Mouse (Mus musculus) liver, adult (tissue): ENCODE measurements around the gene Gm44503.

Experiments
- GATA4 ChIP-seq: IDR thresholded peaks from 2 replicates; pipeline ENCODE4 v1.6.1; 2014; ENCODE audit warnings: mild to moderate bottlenecking, low read length; ENCODE audit not compliant: insufficient replicate concordance

Gm44503 gene

DNA sequence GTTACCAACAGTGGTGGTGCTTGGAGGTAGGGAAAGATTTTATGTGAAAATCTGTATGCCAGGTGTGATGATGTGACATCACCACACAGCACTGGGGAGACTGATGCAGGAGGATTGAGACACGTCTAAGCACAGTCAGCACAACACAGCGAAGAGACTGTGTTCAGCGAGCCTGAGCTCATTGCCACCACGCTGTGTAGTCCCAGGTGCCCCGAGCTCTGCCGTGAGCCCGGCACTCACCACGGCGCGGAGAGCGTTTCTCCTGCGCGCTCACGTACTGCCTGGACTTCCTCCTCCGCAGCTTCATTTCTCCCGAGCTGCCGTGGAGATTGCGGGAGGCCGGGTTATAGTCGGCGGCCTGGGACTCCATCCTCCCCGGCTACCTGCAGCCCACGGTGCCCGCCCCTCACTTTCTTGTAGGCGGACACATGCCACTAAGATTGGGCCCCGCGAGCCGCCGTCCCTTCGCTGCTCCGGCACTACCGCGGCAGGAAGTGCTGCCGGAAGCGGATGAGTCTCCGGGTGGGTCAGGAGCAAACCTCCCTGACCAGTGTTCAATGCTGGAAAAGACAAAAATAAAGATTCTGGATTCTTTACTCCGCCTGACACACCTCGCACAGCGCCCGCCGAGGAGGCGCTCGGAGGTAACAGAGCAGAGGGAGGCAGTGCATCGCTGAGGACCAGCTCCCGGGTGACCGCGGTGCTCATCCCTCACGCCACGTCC, 80.7 kb downstream of the Gm44503 start:
- no peak for TF ChIP-seq GATA4

DNA sequence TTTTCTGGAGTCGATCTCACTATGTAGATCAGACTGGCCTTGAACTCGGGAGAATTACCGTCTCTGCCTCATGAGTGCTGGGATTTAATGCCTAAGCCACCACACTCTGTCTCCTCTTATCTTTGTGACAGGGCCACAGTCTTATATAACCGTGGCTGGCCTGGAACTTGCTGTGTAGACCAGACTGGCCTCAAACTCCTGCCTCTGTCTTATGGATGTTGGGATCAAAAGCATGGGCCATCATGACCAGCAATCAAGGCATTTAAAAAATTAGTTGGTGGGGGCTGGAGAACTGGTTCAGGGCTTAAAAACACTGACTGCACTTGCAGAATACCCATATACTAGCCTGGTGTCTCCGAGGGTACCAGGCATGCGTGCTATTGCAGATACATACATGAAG, 81.4 kb downstream of the Gm44503 start, which contains the start of gene Pigb:
Gene Pigb (minus strand): TSS at position 299 of the 400 bp plus-strand sequence.
- TF ChIP-seq GATA4: no peak

DNA sequence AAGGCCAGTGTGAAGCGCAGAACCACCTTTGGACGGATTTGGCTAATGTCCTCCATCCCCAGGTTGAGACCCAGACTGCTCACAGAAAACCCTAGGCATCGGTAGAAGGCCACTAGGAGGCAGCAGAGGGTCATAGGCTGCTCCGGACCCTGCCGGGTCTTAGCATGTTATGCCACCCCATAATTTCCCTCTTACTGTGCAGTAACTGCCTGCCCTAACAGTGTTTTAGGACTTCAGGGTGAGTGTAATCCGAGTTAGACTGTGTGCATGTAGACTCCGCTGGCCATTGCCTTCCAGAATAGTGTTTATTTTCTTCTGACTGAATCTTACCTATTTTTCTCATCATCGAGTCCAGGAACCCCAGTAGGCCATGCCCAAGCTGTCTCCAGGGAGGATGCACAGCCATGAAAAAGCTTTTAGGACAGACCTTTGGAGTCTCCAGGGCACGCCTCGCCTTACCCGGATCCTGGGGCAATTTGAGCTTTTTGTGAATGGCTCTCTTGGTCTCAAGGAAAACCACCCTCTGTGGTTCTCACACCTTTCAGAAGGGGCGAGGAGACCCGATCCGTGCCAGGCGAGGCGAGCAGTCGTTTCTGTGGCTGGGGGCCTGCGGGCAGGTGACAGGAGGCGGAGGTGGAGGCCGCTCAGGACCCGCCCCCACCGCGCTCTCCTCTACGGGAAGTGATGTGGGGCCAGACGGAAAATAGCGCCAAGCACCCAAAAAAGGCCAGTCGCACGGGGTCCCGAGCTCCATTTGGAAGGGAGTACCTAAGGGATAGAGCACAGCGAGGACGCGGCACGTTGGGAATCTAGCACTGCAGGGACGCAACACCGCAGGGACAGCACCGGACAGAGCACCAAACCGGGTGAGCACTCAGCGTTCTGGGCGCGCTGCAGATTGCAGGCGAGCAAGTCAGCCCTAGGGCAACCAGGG, 85.8 kb downstream of the Gm44503 start, which contains the start of gene Rab27a:
Gene Rab27a (plus strand): TSS at position 709 of the 934 bp plus-strand sequence.
- no peak for TF ChIP-seq GATA4

DNA sequence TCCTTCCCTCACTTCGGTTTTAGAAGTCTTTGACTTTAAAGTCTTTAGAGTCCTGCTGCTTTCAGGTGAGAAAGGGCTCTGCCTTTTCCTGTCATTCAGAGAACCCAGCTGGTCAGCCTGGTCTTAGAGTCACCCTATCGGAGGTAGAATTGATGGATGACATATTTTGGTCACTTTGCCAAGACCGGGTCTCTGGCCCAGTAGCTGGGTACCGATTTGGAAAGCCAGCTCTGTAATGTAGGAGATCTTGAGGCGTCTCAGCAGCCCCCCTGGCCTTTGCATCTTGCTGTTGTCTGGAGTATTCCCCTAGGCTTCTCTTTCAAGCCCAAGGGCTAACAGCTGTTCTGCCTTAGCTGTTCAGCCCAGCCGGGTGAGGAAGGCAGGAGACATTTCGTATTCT, 86.6 kb downstream of the Gm44503 start:
- TF ChIP-seq GATA4: no peak

- TF ChIP-seq GATA4: no peak
Measured at GRCm38 (mm10) chr9:73045711-73046110, 87.1 kb downstream of the Gm44503 start.

DNA sequence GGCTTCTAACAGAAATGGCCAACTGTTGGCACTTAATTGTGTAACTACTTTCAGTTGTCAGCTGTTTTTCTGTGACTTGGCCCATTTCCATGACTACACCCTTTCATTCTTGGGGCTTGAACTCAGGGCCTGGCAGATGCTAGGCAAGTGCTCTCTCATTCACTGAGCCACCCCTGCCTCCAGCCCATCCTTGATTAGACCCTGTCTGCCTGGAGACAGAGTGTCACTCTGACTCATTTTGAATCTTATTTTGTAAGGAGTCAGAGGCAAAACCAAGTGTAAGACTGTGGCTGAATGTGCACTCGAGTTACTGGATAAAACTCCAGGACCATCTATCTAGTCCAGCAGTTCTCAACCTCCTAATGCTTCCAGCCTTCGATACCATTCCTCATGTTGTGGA, 89.3 kb downstream of the Gm44503 start:
- no peak for TF ChIP-seq GATA4

GRCm38 (mm10) chr9:73048927-73049326, 90.3 kb downstream of the Gm44503 start:
- TF ChIP-seq GATA4: peak; percentile 65; the same call in 1 of the 2 replicates

- no peak for TF ChIP-seq GATA4
Measured at GRCm38 (mm10) chr9:73049833-73050232, 91.2 kb downstream of the Gm44503 start.

DNA sequence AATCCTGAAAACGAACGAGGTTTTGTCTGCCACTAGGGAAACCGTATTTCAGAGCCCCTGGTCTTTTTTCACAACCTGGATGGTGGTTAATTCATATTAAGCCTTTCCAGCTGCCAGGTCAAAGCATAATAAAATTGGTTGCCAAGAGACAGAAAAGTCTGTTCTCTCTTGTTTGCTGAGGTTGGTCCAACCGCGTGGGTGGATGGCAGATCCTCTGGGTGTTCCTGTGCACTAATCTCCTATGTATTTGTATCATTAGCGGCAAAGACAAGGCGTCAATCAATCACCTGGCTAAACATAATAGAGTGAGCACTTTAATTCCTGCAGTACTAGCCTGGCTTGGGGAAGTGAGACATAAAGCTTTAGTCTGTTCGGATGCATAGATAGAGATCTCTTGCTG, 92.0 kb downstream of the Gm44503 start:
- no peak for TF ChIP-seq GATA4

DNA sequence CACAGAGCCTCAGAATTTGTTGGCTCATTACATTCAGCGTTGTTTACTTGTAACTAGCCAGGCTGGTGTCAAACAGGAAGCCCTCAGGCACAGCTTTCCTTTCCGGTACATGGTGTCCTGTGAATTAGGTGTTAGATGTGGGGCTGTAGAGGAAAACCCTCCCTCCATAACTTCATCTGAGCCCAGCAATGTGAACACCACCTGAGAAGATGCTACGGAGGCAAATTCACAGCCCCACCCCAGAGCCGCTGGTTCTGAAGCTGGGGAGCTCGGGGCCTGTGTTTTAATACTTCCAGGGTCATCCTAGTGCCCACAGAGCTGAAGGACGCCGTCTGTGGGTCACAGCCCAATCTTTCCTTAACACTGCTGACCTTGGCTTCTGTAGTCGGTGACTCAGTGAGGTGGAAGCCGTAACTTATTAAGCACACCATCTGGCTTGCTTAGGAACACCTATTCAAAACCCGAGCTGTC, 96.8 kb downstream of the Gm44503 start:
- TF ChIP-seq GATA4: no peak

- TF ChIP-seq GATA4: no peak
Measured at GRCm38 (mm10) chr9:73059224-73059623, 100.6 kb downstream of the Gm44503 start.

DNA sequence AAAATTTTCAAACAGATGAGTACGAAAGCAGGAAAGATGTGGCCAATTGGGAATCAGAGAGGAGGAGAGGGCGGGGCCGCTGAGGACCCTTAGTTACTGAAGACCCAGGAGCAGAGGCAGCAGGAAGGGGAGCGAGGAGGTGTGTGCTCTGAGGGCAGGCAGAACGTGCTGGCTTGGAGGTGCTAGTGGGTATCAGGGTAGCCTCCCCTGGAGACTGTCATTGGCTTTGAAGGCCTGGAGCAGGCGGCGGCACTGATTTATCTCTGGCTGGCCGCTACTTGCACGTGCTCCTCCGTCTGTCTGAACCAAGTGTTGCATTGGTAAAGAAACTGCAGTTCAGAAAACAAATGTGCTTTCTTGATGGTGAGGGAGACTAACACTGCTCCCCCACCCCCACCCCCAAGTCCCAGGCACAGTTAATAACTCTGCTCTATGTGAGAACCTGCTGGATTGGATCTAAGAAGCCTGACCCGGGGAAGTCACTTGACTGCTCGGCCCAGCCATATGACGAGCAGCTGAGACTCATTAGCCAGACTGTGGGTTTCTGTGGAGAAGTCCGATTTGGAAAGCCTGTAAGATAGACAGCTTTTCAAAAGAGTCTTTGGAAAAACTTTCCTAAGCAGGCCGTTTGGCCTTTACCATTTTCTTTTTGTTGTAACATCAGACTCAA, 105.1 kb downstream of the Gm44503 start:
- TF ChIP-seq GATA4: no peak
